Mouse (Mus musculus) bone marrow, adult 2 months (tissue): Measurements from ENCODE around the gene C1rb.

Experiments
- CTCF ChIP-seq: fragments of 200-500 bp; IDR thresholded peaks from 2 replicates; pipeline ENCODE4 v1.5.1; 2011; ENCODE audit warnings: low read length, control low read depth; ENCODE audit not compliant: control insufficient read depth, insufficient read depth
- POLR2A ChIP-seq: fragments of 200-500 bp; IDR thresholded peaks from 2 replicates; pipeline ENCODE4 v1.6.1; 2011; ENCODE audit warnings: low read depth, mild to moderate bottlenecking, control low read depth, low read length, borderline replicate concordance; ENCODE audit not compliant: control insufficient read depth

DNA sequence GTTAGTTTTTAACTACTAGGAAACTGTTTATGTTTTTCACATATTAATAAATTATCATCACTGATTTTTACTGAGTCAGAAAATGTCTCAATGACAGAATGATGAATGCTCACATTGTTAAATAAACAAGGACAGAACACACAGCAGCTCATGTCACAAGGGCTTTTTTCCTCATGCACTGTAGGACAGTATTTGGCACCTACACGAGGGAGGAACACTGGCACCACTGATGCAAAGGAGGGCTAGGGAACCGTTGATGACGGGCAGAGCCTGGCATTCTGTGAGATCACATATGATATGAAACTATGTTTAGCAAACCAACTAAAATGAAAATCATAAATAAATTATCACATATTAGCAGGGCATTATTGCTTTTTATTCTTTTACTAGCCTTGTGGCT, 14.8 kb downstream of the C1rb start:
- TF ChIP-seq POLR2A (no peak), CTCF (no peak)
